22 mouse cellular contexts compared by ENCODE assay signal in genomic region chr2:60027166-60027565, GRCm38 (mm10).
A peak's percentile ranks its signal among the peaks of the same experiment; 100 is the strongest.
DNase-seq lines count a peak whose midpoint lies in the region; ATAC-seq lines count a peak whose summit lies in the region.
"Had no signal": no experiment of that assay in that cellular context is flagged by ENCODE, and none has a peak within 500 bp of the region (broad histone marks: within the 10 kb centered on the region; RNA-seq: fewer than 3 reads in every experiment).

No protein-coding gene starts in this region.

- no peak overlapping the region for H3K9ac ChIP-seq in intestine, embryonic 14.5 days (ENCODE audit: low read length)
- H3K9ac ChIP-seq in intestine, embryonic 15.5 days: no peak overlapping the region
- H3K9ac ChIP-seq: embryonic facial prominence, embryonic 12.5 days; forebrain, embryonic 13.5 days; forebrain, embryonic 15.5 days; forebrain, postnatal 0 days had no signal

- whole genome bisulfite sequencing in intestine, embryonic 14.5 days: 82% methylated on average over 5 of the region's 5 CpGs
- whole genome bisulfite sequencing in intestine, embryonic 15.5 days: 85% methylated on average over 5 of the region's 5 CpGs

- DNase-seq in heart, adult 11 months: peak; percentile 81
- DNase-seq in heart, adult 18-20 months: no peak
- DNase-seq in intestine, embryonic 14.5 days (ENCODE audit: low spot score): peak; percentile 42
- DNase-seq in retina, postnatal 1 day: peak; percentile 58
- DNase-seq in retina, embryonic 14.5 days (ENCODE audit: low spot score): no peak
- DNase-seq in thymus, postnatal 10 days (ENCODE audit: low spot score in 2 of 2): no peak
- DNase-seq: adrenal gland, adult 8-10 months; adrenal gland, postnatal 14 days; adrenal gland, postnatal 36 days; cerebellum, adult 11-12 months; cerebellum, adult 8-10 months; cerebellum, adult 9-11 months; cerebellum, postnatal 14 days; cerebellum, postnatal 36 days; forebrain, postnatal 0 days had no signal

- 0 out of 2 replicates have a peak, but pooled peaks cover 4% of the 10 kb centered on the region for H3K36me3 ChIP-seq in intestine, embryonic 14.5 days (ENCODE audit: control insufficient read depth, insufficient read depth, low read length)
- no peaks in the 10 kb centered on the region for H3K36me3 ChIP-seq in intestine, embryonic 15.5 days
- H3K36me3 ChIP-seq: embryonic facial prominence, embryonic 12.5 days; forebrain, embryonic 15.5 days had no signal

- no peak for ATAC-seq in intestine, embryonic 14.5 days (replicated peaks; ENCODE audit: low FRiP score, low TSS enrichment, low read depth)
- no peak for ATAC-seq in intestine, embryonic 15.5 days
- ATAC-seq: activated CD4-positive, CD25-positive, alpha-beta regulatory T cell, adult 4 months; forebrain, embryonic 15.5 days; Patski had no signal

- no peaks in the 10 kb centered on the region for H3K27me3 ChIP-seq in intestine, embryonic 14.5 days (replicated peaks; ENCODE audit: control insufficient read depth, insufficient read depth, low read length)
- H3K27me3 ChIP-seq in intestine, embryonic 15.5 days (replicated peaks): no peaks in the 10 kb centered on the region
- H3K27me3 ChIP-seq: embryonic facial prominence, embryonic 12.5 days; forebrain, embryonic 13.5 days; forebrain, embryonic 15.5 days; Patski had no signal

- H3K4me2 ChIP-seq in intestine, embryonic 14.5 days (ENCODE audit: low read length): no peak overlapping the region
- no peak overlapping the region for H3K4me2 ChIP-seq in intestine, embryonic 15.5 days (replicated peaks)
- H3K4me2 ChIP-seq: embryonic facial prominence, embryonic 12.5 days; forebrain, embryonic 13.5 days; forebrain, embryonic 15.5 days had no signal

- no peak overlapping the region for H3K4me3 ChIP-seq in intestine, embryonic 14.5 days (ENCODE audit: low read depth, low read length)
- no peak overlapping the region for H3K4me3 ChIP-seq in intestine, embryonic 15.5 days (replicated peaks)
- H3K4me3 ChIP-seq: embryonic facial prominence, embryonic 10.5 days; embryonic facial prominence, embryonic 12.5 days; forebrain, embryonic 13.5 days; forebrain, embryonic 15.5 days had no signal

- H3K4me1 ChIP-seq in intestine, embryonic 14.5 days (replicated peaks; ENCODE audit: control insufficient read depth, insufficient read depth, low read length): 0 out of 2 replicates have a peak, but pooled peaks cover 7% of the 10 kb centered on the region
- H3K4me1 ChIP-seq in intestine, embryonic 15.5 days (replicated peaks): no peaks in the 10 kb centered on the region
- H3K4me1 ChIP-seq: forebrain, embryonic 15.5 days had no signal

- H3K27ac ChIP-seq in intestine, embryonic 14.5 days (ENCODE audit: low read depth): no peak overlapping the region
- no peak overlapping the region for H3K27ac ChIP-seq in intestine, embryonic 15.5 days
- H3K27ac ChIP-seq: embryonic facial prominence, embryonic 10.5 days; embryonic facial prominence, embryonic 12.5 days; forebrain, embryonic 13.5 days had no signal

- no peaks in the 10 kb centered on the region for H3K9me3 ChIP-seq in intestine, embryonic 14.5 days (ENCODE audit: control insufficient read depth, low read length)
- H3K9me3 ChIP-seq in intestine, embryonic 15.5 days: no peaks in the 10 kb centered on the region
- H3K9me3 ChIP-seq: embryonic facial prominence, embryonic 10.5 days; embryonic facial prominence, embryonic 12.5 days; forebrain, embryonic 13.5 days; forebrain, embryonic 15.5 days had no signal

Comparison
In these comparisons a context has a peak if more than half of its experiments do, and no peak if none do; other contexts are left out.
1. DNase-seq: peak in heart, adult 11 months (single experiment), intestine, embryonic 14.5 days (single experiment) and retina, postnatal 1 day (single experiment); none in heart, adult 18-20 months (0 of 2), retina, embryonic 14.5 days (single experiment) and thymus, postnatal 10 days (0 of 2).